Mouse (Mus musculus): Measurements from ENCODE around the gene Olfm1.

- no peak for TF ChIP-seq CHD1 (IDR thresholded peaks at IDR 0.05; ENCODE audit: low read depth, low read length)
- TF ChIP-seq CTCF (conservative IDR thresholded peaks at IDR 0.05 in 1 of 2, IDR thresholded peaks at IDR 0.05 in 1 of 2; ENCODE audit: low read depth in 2 of 2, low read length in 2 of 2), result no peak
- no peak for TF ChIP-seq HCFC1 (IDR thresholded peaks at IDR 0.05; ENCODE audit: low read depth, low read length)
- no peak for TF ChIP-seq CHD2 (IDR thresholded peaks at IDR 0.05; ENCODE audit: low read length)
- no peak for TF ChIP-seq MXI1 (IDR thresholded peaks at IDR 0.05; ENCODE audit: low read depth, low read length)
- TF ChIP-seq ELF1 (IDR thresholded peaks at IDR 0.05; ENCODE audit: low read depth, low read length), result no peak
- no peak for TF ChIP-seq EP300 (IDR thresholded peaks at IDR 0.05; ENCODE audit: low read length)
- no peak for TF ChIP-seq MAFK (IDR thresholded peaks at IDR 0.05; ENCODE audit: insufficient replicate concordance, low read length)
- TF ChIP-seq ZC3H11A (IDR thresholded peaks at IDR 0.05; ENCODE audit: low read depth, low read length), result no peak
These were observed 53.4 kb downstream of the Olfm1 start for GRCm38 (mm10) chr2:28246110-28246653.
